Mouse (Mus musculus) spleen, postnatal 36 days (tissue): ENCODE results near the gene Slc29a1.

Source experiments
- DNase-seq, 2 experiments: peaks; one replicate each; pipeline ENCODE4 v3.0.0; 2022; ENCODE audit warnings: low spot score in 2 of 2, mixed read lengths in 1 of 2

The Slc29a1 gene

DNA sequence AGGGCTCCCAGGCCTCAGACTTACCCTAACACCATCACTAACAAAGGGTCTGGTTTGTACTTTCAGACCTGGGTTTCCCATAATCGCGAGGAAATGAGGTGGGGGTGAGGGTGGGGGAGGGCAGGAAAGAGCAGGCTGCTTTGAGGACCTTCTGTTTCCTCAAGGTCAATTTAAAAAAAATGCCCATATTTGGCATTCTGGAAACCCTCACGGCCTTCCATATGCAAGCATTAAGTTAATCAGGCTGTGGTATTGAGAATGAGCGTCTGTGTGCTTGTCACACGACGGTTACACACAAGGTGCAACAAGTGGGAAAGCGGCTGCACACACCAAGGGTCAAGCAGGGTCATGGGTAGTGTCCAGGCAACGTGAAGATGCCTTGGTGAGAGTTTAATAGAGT lies 12.6 kb upstream of the Slc29a1 start:
- DNase-seq = no peak

- DNase-seq = no peak
Observed at GRCm38 (mm10) chr17:45610144-45610866, 10.9 kb upstream of the Slc29a1 start.

GRCm38 (mm10) chr17:45608396-45608795 lies 9.0 kb upstream of the Slc29a1 start:
- DNase-seq = no peak

- no peak for DNase-seq
Observed at GRCm38 (mm10) chr17:45606992-45607879, 7.8 kb upstream of the Slc29a1 start.

DNA sequence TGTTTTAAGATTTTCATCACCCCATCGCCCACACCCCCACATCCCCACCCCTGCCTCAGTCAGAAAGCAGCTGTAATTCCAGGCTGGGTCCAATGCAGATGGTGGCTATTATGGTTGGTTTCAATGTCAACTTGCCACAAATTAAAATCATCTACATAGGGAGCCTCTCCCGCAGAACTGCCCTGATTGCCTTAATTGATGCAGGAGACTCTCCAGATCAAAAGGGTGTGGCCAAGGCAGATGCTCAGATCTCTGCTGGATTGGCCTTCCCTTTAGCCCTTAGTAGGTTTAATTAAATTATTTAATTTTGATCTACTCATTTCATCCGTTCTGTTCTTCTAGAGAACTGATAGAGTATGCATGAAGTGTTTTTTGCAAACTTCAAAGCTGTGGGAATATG lies 3.6 kb upstream of the Slc29a1 start:
- DNase-seq = no peak

- no peak for DNase-seq
Observed at GRCm38 (mm10) chr17:45601877-45602304, 2.5 kb upstream of the Slc29a1 start, which contains the start of gene Mymx. Gene Mymx, minus strand, starts transcription at chr17:45602102.

DNA sequence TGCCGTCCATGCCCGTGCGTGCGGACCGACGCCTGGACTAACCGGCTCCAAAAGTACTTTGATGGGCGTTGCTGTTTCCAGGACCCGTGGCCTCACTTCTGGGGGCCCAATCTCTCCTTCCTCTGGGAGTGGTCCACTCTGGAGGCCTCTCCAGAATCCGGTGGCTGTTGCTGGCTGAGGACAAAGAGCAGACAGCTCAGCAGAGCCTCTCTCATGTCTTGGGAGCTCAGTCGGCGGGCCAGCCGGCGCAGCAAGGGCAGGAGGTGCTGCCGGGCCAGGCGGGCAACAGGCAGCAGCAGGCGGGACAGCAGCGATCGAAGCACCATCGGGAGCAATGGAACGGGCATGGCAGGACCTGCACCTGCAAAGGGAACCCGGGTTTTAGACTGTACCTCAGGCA lies 1.9 kb upstream of the Slc29a1 start:
- DNase-seq = no peak

DNA sequence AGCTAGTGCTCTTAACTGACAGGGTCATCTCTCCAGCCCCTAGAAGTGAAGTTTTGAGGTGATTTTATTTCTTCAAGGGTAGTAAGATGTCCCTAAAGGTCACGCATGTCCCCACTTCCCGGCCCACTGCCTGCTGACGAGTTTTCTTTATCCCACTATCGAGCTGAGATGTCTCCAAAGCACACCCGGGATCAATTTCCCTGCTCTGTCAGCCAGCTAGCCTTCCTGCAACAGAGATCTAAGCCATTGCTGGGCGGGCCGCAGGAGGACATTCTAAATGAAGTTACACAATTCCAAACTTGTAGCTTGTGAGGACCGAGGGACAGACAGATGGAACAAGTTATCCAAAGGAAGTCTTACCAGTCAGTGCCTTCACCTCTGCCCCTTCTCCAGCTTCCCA lies 861 bp upstream of the Slc29a1 start:
- no peak for DNase-seq

DNA sequence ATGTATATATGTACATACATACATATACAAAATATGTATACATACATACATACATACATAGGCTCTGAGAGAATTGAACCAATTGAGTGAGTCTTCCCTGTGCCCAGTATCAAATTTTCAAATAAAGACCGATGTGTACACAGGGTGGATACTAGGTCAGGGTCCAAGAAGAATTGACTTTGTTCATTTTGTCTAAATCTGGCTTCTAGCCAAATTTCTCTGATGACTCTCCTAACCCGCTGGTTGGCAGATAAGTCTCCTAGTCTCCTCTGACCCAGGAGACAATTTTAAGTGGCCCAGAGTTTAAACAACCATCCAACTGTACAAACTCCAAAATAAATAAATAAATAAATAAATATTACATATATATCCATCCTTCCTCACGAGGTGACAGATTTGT lies 515 bp downstream of the Slc29a1 start:
- DNase-seq = no peak

DNA sequence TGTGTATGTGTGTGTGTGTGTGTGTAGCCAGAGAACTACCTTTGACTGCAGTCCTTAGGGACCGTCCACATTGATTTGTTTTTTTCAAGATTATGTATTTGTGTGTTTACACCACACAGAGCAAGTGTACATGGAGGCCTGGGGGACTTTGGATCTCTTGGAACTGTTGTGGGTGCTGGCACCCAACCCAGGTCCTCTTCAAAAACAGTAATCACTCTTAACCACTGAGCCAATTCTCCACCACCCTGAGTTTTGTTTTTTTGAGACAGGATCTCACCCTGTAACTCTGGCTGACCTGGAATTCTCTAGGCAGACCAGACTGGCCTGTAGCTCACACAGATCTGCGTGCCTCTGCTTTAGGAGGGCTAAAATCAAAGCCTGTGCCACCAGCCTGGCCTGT lies 1.0 kb downstream of the Slc29a1 start:
- DNase-seq = no peak

- DNase-seq = no peak
Observed at GRCm38 (mm10) chr17:45597787-45598186, 1.6 kb downstream of the Slc29a1 start.

DNA sequence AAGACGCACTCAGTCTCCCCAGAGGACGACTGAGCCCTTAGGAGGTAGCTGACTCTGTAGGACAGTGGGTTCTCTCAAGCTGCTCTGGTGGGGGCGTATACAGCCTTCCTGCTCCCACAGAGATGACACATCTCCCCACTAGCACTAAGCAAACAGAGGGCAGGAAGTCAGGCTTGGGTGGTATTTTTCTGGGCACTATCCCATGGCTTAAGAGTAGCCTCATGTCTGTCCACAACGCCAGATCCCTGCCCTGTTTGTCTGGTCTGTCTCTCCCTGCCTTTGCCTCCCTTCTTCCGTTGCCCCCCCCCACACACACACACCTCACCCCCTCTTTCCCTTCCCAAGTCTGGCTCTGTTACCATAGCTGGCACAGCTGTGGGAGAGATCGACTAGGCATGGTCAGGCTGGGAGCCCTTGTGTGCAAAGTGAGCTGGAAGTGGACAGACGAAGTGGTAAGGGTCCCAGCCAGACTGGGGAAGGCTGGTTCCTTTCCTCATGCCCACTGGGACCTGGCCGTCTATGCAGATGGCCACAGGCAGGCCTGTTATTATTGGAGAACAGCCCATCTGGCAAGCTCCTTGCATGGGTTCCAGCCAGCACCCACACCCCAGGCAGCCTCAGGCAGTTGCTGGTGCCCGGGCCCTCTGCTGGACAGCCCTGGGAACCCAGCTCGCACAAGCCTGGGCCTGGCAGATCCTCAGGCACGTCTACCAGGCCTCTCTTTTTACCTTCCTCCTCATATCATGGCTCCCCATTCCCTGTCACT lies 2.6 kb downstream of the Slc29a1 start:
- DNase-seq = peak; percentile 61 to 62

DNA sequence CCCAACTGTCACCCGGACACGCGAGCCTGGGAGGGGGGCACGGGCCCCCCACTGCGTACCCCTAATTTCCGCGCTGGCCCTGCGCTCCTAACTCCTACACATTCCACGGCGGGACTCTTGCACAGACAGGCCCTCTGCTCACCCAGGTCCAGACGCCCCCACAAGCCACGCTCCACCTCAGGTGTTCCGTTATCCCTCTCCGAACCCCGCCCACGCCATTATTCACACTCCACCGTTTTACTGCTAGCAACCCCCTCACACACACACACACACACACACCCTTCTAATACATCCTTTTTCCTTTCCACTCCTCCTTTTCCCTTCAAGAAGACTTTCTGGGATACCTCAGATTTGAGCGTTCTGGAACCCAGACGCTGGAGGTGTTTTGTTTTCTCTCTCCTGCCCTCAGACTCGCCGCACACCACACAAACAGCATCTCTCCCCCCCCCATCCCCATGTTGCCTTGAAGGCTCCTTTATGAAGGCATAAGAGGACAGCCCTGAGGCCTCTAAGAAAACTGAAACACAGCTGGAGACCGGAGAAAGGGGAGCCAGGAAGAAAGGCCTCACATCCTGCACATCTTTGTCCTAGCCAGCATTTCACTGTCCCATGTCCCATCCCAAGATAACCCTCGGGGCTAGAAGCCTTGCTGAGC lies 3.5 kb downstream of the Slc29a1 start:
- DNase-seq = no peak

- peak; percentile 76 to 79 for DNase-seq
Observed at GRCm38 (mm10) chr17:45594881-45595735, 4.3 kb downstream of the Slc29a1 start.

DNA sequence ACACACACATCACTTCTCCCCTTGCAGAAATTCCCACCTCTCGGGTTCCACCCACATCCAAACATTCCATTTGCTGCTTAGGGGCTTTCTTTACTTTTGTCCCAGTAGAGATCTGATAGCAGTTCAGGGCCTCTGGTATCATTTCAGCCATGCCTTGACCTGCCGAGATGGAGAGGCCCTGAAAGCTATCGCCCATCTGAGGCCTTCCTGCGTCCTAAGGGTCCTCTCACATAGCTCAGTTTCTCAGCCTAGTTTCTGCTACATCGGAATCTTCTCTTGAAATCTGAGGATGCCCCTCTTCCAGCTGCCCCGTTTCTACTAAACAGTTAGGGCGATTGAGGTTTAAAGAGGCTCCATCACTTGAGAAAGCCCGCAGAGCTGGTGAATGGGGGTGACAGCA lies 5.2 kb downstream of the Slc29a1 start:
- no peak for DNase-seq

GRCm38 (mm10) chr17:45593479-45593878 lies 5.9 kb downstream of the Slc29a1 start:
- DNase-seq = peak; percentile 59 to 67

- no peak for DNase-seq
Observed at GRCm38 (mm10) chr17:45592606-45593431, 6.6 kb downstream of the Slc29a1 start.

- no peak for DNase-seq
Observed at GRCm38 (mm10) chr17:45591701-45592605, 7.5 kb downstream of the Slc29a1 start.

DNA sequence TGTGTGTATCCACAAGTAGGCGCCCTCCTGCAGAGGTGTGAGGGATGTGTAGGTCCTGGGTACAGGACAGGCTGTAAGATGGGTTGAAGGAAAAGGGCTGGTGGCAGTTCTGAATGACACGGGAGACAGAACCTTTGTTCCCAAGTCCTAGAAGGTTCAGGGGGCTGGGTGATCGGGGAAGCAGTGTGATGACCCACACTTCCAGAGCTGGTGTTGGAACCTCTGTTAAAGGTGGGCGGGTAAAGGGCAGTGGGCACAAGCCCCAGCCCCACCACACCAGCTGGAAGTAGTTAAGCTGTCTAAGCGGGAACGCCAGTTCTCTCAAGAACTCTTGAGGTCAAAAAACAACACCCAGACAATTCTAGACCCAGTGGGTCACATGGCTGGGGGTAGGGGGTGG lies 9.0 kb downstream of the Slc29a1 start:
- no peak for DNase-seq
